Mouse (Mus musculus) neural tube, embryonic 14.5 days (tissue): Measurements from ENCODE around the gene Bcat2. TPM values are rescaled to one million over a fixed set of nuclear protein-coding genes. Genes with fewer than 3 reads are reported as not detected.

Experiments used
- ATAC-seq: fragments of 200-750 bp; cut with Nextera tagmentation; 2 replicates; pipeline ENCODE4 v1.8.0; 2017; ENCODE audit warnings: low read depth, mild to moderate bottlenecking, moderate TSS enrichment, moderate library complexity
- H3K27ac ChIP-seq: fragments of 300-500 bp; sonication (generic); 2 replicates; pipeline ENCODE4 v1.5.1; 2014; ENCODE audit warnings: low read depth, mild to moderate bottlenecking, control low read depth, low read length, moderate library complexity, mixed read lengths
- H3K27me3 ChIP-seq: fragments of 300-500 bp; sonication (generic); 2 replicates; pipeline ENCODE4 v1.6.1; 2014; ENCODE audit warnings: low read length; ENCODE audit not compliant: control insufficient read depth, insufficient read depth
- H3K36me3 ChIP-seq: fragments of 300-500 bp; sonication (generic); 2 replicates; pipeline ENCODE4 v1.6.1; 2014; ENCODE audit warnings: low read length, mixed read lengths; ENCODE audit not compliant: control insufficient read depth, insufficient read depth
- H3K4me1 ChIP-seq: fragments of 300-500 bp; sonication (generic); 2 replicates; pipeline ENCODE4 v1.6.1; 2014; ENCODE audit warnings: low read length; ENCODE audit not compliant: control insufficient read depth, insufficient read depth
- H3K4me2 ChIP-seq: fragments of 300-500 bp; sonication (generic); 2 replicates; pipeline ENCODE4 v1.6.1; 2014; ENCODE audit warnings: mild to moderate bottlenecking, low read depth, low read length, control low read depth
- H3K4me3 ChIP-seq: fragments of 300-500 bp; sonication (generic); 2 replicates; pipeline ENCODE4 v1.5.1; 2014; ENCODE audit warnings: low read depth, low read length, control low read depth, mixed read lengths
- H3K9ac ChIP-seq: fragments of 300-500 bp; sonication (generic); replicated peaks from 2 replicates; pipeline ENCODE4 v1.6.1; 2014; ENCODE audit warnings: low read depth, mild to moderate bottlenecking, control low read depth, low read length, mixed read lengths
- H3K9me3 ChIP-seq: fragments of 300-500 bp; sonication (generic); 2 replicates; pipeline ENCODE4 v1.6.1; 2016; ENCODE audit warnings: low read length; ENCODE audit not compliant: control insufficient read depth
- WGBS: fragments of 180-500 bp; shearing (Covaris S2); extraction: QIAGEN DNeasy Blood & Tissue Kit; methylation state at CpG from one replicate; pipeline ENCODE4 v1.1.7; 2014; 5-methylcytosine and 5-hydroxymethylcytosine counted together
- polyA plus RNA-seq: library from polyadenylated mRNA; unstranded; fragments of >200 nt; fragmentation: Nextera tagmentation; extraction: Ambion mirVana; gene quantifications from 2 replicates; pipeline ENCODE4 v1.2.1, GENCODE M21; 2014

The Bcat2 gene
- polyA plus RNA-seq, 1 experiment from 2014 or later = 15.8 TPM

DNA sequence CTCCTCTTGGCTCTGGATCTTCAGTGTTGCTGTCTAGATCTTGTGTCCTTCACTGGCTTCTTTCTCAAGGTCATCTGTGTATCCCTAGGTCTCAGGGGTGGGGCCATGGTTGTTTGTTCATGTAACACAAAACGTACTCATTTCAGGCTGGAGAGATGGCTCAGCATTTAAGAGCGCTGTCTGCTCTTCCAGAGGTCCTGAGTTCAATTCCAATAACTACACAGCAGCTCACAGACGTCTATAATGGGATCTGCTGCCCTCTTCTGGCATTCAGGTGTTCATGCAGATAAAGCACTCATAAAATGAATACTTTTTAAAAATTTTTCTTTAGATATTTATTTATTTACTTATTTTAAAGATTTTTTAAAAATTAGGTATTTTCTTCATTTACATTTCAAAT is 20.9 kb downstream of the Bcat2 start:
- no peak for ATAC-seq
- no peak overlapping the region for H3K4me3 ChIP-seq
- H3K9me3 ChIP-seq = no peaks in the 10 kb centered on the region
- no peak overlapping the region for H3K27ac ChIP-seq
- H3K9ac ChIP-seq = no peak overlapping the region
- H3K27me3 ChIP-seq = no peaks in the 10 kb centered on the region
- H3K4me2 ChIP-seq = no peak overlapping the region
- WGBS = 62% methylated on average over 3 of the region's 3 CpGs
- H3K4me1 ChIP-seq = no peaks in the 10 kb centered on the region
- H3K36me3 ChIP-seq = no peaks in the 10 kb centered on the region

DNA sequence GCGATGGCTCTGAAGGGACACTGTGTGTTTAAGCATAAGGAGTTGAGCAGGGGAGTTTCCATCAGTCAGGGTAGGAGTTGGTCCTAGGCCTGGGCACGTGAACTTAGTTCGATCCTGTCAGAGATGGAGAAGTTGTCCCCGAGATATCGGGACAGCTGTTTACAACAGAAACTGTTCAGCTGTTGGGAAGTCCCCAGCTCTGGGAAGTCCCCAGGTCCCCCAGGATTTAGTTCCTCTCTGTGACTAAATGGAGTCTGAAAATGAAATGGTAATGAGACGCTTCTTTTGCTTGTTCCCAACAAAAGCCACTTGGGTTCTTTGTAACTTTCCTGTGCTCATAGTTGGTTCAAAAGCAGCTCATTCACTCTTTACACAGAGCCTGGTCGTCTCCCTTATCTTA is 21.9 kb downstream of the Bcat2 start:
- H3K4me1 ChIP-seq = no peaks in the 10 kb centered on the region
- H3K36me3 ChIP-seq = no peaks in the 10 kb centered on the region
- H3K9me3 ChIP-seq = no peaks in the 10 kb centered on the region
- no peak overlapping the region for H3K4me2 ChIP-seq
- ATAC-seq = no peak
- WGBS = 77% methylated on average over 7 of the region's 7 CpGs
- H3K9ac ChIP-seq = no peak overlapping the region
- H3K27ac ChIP-seq = no peak overlapping the region
- no peak overlapping the region for H3K4me3 ChIP-seq
- no peaks in the 10 kb centered on the region for H3K27me3 ChIP-seq

DNA sequence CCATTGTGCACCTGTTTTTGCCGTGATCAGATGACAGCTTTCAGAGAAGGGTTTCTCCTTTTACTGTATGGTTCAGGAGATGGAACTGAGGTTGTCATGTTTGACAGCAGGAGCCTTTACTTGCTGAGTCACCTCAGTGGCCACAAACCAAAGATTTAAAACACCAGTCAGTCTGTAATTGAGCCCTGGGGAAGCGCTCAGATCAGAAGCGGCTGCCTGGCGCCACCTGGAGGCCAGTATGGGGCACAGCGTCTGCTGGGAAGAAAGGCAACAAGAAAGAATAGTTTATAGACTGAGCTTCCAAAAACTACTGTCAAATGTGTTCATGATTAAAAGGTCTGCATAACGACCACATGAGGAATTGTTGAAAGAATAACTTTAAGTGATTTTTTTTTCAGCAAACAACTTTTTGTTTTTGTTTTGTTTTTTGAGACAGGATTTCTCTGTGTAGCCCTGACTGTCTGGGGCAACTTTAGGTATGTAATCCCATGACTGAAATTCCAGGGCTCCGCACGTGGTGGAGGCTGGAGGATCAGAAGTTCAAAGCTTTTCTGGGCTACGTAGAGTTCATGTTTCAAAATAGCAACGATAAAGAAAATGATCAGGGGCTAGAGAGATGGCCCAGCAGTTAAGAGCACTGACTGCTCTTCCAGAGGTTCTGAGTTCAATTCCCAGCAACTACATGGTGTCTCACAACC is 23.3 kb downstream of the Bcat2 start:
- no peak for ATAC-seq
- Histone ChIP-seq H3K4me2 (no peak overlapping the region), H3K36me3 (no peaks in the 10 kb centered on the region), H3K27ac (no peak overlapping the region), H3K9me3 (no peaks in the 10 kb centered on the region), H3K4me3 (no peak overlapping the region), H3K27me3 (no peaks in the 10 kb centered on the region), H3K4me1 (no peaks in the 10 kb centered on the region), H3K9ac (no peak overlapping the region)
- WGBS = 25% methylated on average over 10 of the region's 10 CpGs

DNA sequence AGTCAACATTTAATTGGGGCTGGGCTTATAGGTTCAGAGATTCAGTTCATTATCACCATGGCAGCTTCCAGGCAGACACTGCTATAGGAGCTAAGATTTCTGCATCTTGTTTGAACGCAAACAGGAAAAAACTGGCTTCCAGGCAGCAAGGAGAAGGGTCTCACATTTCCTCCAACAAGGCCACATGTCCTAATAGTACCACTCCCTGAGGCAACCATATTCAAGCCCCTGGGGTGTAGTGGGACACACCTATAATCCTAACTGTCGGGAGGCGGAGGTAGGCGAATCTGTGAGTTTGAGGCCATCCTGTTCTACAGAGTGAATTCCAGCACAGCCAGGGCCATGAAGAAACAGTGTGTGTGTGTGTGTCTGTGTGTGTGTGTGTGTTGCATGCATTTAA is 25.2 kb downstream of the Bcat2 start:
- no peaks in the 10 kb centered on the region for H3K9me3 ChIP-seq
- H3K4me2 ChIP-seq = no peak overlapping the region
- no peaks in the 10 kb centered on the region for H3K36me3 ChIP-seq
- no peak overlapping the region for H3K9ac ChIP-seq
- ATAC-seq = no peak
- H3K4me3 ChIP-seq = no peak overlapping the region
- H3K27me3 ChIP-seq = no peaks in the 10 kb centered on the region
- 86% methylated on average over 4 of the region's 4 CpGs for WGBS
- H3K27ac ChIP-seq = no peak overlapping the region
- H3K4me1 ChIP-seq = no peaks in the 10 kb centered on the region

DNA sequence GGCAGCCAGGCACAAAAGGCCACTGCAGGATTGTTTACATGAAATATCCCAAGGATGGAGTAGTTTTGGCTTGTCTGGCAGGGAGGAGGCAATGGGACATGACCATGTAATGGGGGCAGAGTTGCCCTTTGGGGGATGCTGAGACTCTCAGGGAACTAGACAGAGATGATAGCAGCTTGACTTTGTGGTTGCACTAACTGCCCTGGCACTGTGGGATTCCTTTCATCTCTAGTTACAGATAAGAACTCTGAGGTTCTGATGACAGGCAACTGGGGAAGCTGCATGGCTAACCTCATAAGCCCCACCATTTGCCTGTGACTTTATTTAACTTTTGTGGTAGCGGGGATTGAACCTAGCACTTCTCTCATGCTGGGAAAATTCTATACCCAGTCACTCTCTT is 26.2 kb downstream of the Bcat2 start:
- ATAC-seq = no peak
- no peak overlapping the region for H3K4me3 ChIP-seq
- no peaks in the 10 kb centered on the region for H3K36me3 ChIP-seq
- H3K4me2 ChIP-seq = no peak overlapping the region
- no peak overlapping the region for H3K27ac ChIP-seq
- no peaks in the 10 kb centered on the region for H3K4me1 ChIP-seq
- WGBS = 88% methylated on average over 1 of the region's 1 CpGs
- no peaks in the 10 kb centered on the region for H3K27me3 ChIP-seq
- H3K9ac ChIP-seq = no peak overlapping the region
- no peaks in the 10 kb centered on the region for H3K9me3 ChIP-seq

DNA sequence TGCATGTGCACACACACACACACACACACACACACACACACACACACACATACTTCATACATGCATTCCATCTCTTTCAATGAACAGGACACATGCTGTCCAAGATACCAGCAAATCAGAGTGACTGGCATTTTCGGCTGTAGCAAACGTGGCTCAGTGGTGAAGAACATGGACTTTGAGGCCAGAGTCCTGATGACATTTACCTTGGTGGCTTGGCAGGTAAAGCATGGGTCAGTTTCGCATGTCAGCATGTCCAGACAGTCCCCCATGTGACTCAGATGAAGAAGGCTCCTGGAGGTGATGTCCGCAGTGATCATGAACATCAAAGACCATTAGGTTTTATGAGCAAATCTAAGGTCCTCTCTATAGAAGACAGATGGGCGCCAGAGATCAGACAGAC is 27.1 kb downstream of the Bcat2 start:
- 92% methylated on average over 5 of the region's 5 CpGs for WGBS
- Histone ChIP-seq H3K36me3 (no peaks in the 10 kb centered on the region), H3K4me3 (no peak overlapping the region), H3K27ac (no peak overlapping the region), H3K9me3 (no peaks in the 10 kb centered on the region), H3K9ac (no peak overlapping the region), H3K4me2 (no peak overlapping the region), H3K4me1 (no peaks in the 10 kb centered on the region), H3K27me3 (no peaks in the 10 kb centered on the region)
- ATAC-seq = no peak

DNA sequence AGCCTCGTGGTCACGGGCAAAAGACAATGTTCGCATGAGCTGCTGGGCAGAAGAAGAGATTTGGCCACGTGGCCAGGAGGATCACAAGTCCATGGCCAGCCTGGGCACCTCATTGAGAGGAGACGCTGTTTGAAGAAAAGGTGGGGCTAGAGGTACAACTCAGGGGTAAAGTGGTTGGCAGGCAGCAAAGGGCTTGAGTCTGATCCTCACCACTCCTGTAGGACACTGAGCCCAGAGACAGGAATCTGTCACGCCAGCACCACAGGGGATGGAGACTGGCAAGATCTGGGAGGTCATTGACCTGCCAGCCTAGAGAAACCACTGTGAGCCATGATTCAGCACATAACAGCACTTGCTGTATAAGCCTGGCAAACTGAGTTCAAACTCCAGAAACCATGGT is 27.6 kb downstream of the Bcat2 start:
- 87% methylated on average over 6 of the region's 6 CpGs for WGBS

DNA sequence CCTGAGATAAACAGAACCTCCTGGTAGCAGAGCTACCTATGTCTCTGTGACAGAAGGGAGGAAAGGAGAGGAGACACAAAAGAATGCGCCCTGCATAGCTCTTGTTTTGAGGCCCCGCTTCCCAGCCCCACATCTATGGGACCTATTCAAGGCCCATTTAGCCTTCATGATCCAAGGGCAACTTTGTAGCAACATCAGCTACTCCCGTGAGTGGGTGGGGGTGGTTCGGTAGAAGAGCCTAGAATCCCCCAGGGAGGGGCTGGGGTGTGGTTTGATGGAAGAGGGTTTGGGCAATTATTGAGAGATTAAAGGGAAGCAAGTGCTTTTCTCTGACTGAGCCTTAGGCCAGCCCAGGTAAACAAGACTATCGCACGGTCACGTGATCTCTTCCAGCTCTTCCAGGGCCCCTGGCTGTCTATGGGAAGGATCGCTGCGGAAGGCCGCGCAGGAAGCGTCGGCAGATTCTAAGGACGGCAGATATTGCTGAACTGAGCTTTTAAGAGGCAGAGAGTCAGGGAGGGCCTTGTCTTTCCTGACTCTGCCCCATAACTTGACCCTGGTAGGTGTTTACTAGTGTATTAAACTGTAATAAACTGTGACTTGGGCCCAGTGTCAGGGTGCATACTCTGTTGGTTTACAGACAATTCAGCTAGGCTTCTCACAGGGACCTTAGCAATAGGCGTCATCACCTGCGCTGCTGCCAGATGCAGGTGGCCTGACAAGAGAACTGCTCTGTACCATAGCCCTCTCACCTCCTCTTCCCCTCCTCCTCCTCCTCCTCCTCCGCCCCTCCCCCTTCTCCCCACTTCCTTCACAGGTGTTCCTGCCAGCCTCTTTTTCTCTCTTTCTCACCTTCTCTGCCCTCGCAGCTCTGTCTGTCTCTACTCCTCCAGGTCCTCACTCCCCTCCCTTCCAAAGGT is 29.3 kb downstream of the Bcat2 start:
- H3K27me3 ChIP-seq = no peaks in the 10 kb centered on the region
- no peak for ATAC-seq
- H3K4me2 ChIP-seq = no peak overlapping the region

More for the DNA sequence above, 27.6 kb downstream of the Bcat2 start:
- no peak overlapping the region for H3K9ac ChIP-seq
- H3K27me3 ChIP-seq = no peaks in the 10 kb centered on the region
- no peak overlapping the region for H3K4me2 ChIP-seq
- H3K4me1 ChIP-seq = no peaks in the 10 kb centered on the region
- no peak overlapping the region for H3K4me3 ChIP-seq
- H3K9me3 ChIP-seq = no peaks in the 10 kb centered on the region
- no peaks in the 10 kb centered on the region for H3K36me3 ChIP-seq
- ATAC-seq = no peak
- H3K27ac ChIP-seq = no peak overlapping the region

DNA sequence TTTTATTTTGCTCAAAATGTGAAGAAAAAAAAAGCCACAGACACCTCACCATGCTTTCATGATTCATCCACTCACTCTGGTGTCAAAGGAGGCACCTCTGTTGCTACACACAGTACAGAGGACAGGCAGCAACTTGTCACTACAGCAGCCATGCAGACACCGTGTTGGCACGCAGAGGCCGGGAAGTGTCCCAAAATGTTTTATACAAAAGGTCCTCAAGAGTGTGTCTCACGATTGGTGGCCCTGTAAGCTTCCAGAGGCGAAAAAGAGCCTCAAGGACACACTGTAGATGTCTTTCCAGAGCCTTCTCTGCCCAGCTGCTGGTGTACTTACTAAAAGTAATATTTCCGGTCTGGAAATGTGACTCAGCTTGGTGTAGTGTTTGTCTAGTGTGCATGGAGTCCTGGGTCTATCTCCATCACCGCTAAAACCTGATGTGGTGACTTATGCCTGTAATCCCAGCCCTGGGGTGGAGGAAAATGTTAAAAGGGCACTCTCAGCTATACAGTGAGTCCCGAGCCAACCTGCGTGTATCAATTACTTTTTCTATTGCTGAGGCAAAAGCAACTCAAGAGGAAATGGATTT is 35.8 kb downstream of the Bcat2 start:
- no peak overlapping the region for H3K27ac ChIP-seq
- ATAC-seq = no peak
- no peaks in the 10 kb centered on the region for H3K4me1 ChIP-seq
- no peak overlapping the region for H3K4me3 ChIP-seq
- H3K9ac ChIP-seq = no peak overlapping the region
- WGBS = 86% methylated on average over 9 of the region's 9 CpGs
- no peaks in the 10 kb centered on the region for H3K27me3 ChIP-seq
- H3K36me3 ChIP-seq = no peaks in the 10 kb centered on the region
- no peak overlapping the region for H3K4me2 ChIP-seq
- no peaks in the 10 kb centered on the region for H3K9me3 ChIP-seq

More for the DNA sequence above, 29.3 kb downstream of the Bcat2 start:
- H3K27ac ChIP-seq = no peak overlapping the region
- no peak overlapping the region for H3K9ac ChIP-seq
- H3K4me3 ChIP-seq = no peak overlapping the region
- H3K9me3 ChIP-seq = no peaks in the 10 kb centered on the region
- H3K36me3 ChIP-seq = no peaks in the 10 kb centered on the region
- 50% methylated on average over 18 of the region's 18 CpGs for WGBS
- no peaks in the 10 kb centered on the region for H3K4me1 ChIP-seq
